Mouse (Mus musculus) midbrain, embryonic 15.5 days (tissue): Measurements from ENCODE around the gene Timp2. TPM values are rescaled to one million over a fixed set of nuclear protein-coding genes. Genes with fewer than 3 reads are reported as not detected.
"Not testable (repeated sequence)": the region's sequence is repeated elsewhere in the genome, so short reads cannot be mapped to it uniquely, and the experiment has no call there.

Experiments used
- ATAC-seq: fragments of 200-750 bp; cut with Nextera tagmentation; replicated peaks from 2 replicates; pipeline ENCODE4 v1.8.0; 2017; ENCODE audit warnings: moderate TSS enrichment
- H3K27ac ChIP-seq: fragments of 300-500 bp; sonication (generic); 2 replicates; pipeline ENCODE4 v1.5.1; 2015; ENCODE audit warnings: mild to moderate bottlenecking, inconsistent platforms
- H3K27me3 ChIP-seq: fragments of 300-500 bp; sonication (generic); replicated peaks from 2 replicates; pipeline ENCODE4 v1.6.1; 2015; ENCODE audit warnings: inconsistent platforms
- H3K36me3 ChIP-seq: fragments of 300-500 bp; sonication (generic); replicated peaks from 2 replicates; pipeline ENCODE4 v1.6.1; 2015; ENCODE audit warnings: inconsistent platforms
- H3K4me1 ChIP-seq: fragments of 300-500 bp; sonication (generic); 2 replicates; pipeline ENCODE4 v1.6.1; 2015; ENCODE audit warnings: inconsistent platforms
- H3K4me2 ChIP-seq: fragments of 300-500 bp; sonication (generic); 2 replicates; pipeline ENCODE4 v1.6.1; 2015; ENCODE audit warnings: inconsistent platforms, mild to moderate bottlenecking, moderate library complexity
- H3K4me3 ChIP-seq: fragments of 300-500 bp; sonication (generic); 2 replicates; pipeline ENCODE4 v1.5.1; 2015; ENCODE audit warnings: mild to moderate bottlenecking, inconsistent platforms
- H3K9ac ChIP-seq: fragments of 300-500 bp; sonication (generic); 2 replicates; pipeline ENCODE4 v1.6.1; 2015; ENCODE audit warnings: mild to moderate bottlenecking, inconsistent platforms
- H3K9me3 ChIP-seq: fragments of 300-500 bp; sonication (generic); 2 replicates; pipeline ENCODE4 v1.6.1; 2016; ENCODE audit warnings: inconsistent platforms
- WGBS: fragments of 180-500 bp; shearing (Covaris S2); methylation state at CpG from one replicate; pipeline ENCODE4 v1.1.7; 2015; ENCODE audit warnings: mixed read lengths; 5-methylcytosine and 5-hydroxymethylcytosine counted together
- polyA plus RNA-seq: library from polyadenylated mRNA; unstranded; fragments of >200 nt; fragmentation: Nextera tagmentation; extraction: Ambion mirVana; gene quantifications from 2 replicates; pipeline ENCODE4 v1.2.1, GENCODE M21; 2015

Gene Timp2
- polyA plus RNA-seq, 1 experiment from 2014 or later, result 83.6 TPM

- no peak overlapping the region for H3K4me2 ChIP-seq
- no peak; the same call in 1 of the 2 replicates for ATAC-seq
- no peaks in the 10 kb centered on the region for H3K27me3 ChIP-seq
- H3K9ac ChIP-seq, result no peak overlapping the region
- no peaks in the 10 kb centered on the region for H3K9me3 ChIP-seq
- no peak overlapping the region for H3K4me3 ChIP-seq
- peaks cover 6% of the 10 kb centered on the region for H3K4me1 ChIP-seq
- no peaks in the 10 kb centered on the region for H3K36me3 ChIP-seq
- H3K27ac ChIP-seq, result no peak overlapping the region
- 51% methylated on average over 11 of the region's 11 CpGs for WGBS
These were observed 23.9 kb upstream of the Timp2 start for GRCm38 (mm10) chr11:118379251-118380009.

GRCm38 (mm10) chr11:118378656-118379055 is 23.1 kb upstream of the Timp2 start:
- H3K4me3 ChIP-seq, result no peak overlapping the region
- no peaks in the 10 kb centered on the region for H3K9me3 ChIP-seq
- WGBS, result 88% methylated on average over 6 of the region's 6 CpGs
- no peak overlapping the region for H3K9ac ChIP-seq
- H3K36me3 ChIP-seq, result no peaks in the 10 kb centered on the region
- H3K27ac ChIP-seq, result no peak overlapping the region
- peaks cover 6% of the 10 kb centered on the region for H3K4me1 ChIP-seq
- H3K4me2 ChIP-seq, result no peak overlapping the region
- no peak for ATAC-seq
- no peaks in the 10 kb centered on the region for H3K27me3 ChIP-seq

- H3K4me3 ChIP-seq, result not testable (repeated sequence)
These were observed 20.8 kb upstream of the Timp2 start for GRCm38 (mm10) chr11:118376323-118376722.

GRCm38 (mm10) chr11:118375881-118376280 is 20.3 kb upstream of the Timp2 start:
- no peaks in the 10 kb centered on the region for H3K9me3 ChIP-seq
- no peak overlapping the region for H3K4me3 ChIP-seq
- WGBS, result 86% methylated on average over 5 of the region's 5 CpGs
- no peaks in the 10 kb centered on the region for H3K36me3 ChIP-seq
- no peaks in the 10 kb centered on the region for H3K27me3 ChIP-seq
- no peak overlapping the region for H3K4me2 ChIP-seq
- H3K4me1 ChIP-seq, result peaks cover 6% of the 10 kb centered on the region
- ATAC-seq, result no peak
- no peak overlapping the region for H3K9ac ChIP-seq
- H3K27ac ChIP-seq, result no peak overlapping the region

More at GRCm38 (mm10) chr11:118376323-118376722, 20.8 kb upstream of the Timp2 start:
- not testable (repeated sequence) for H3K9ac ChIP-seq, ATAC-seq, H3K4me1 ChIP-seq, H3K4me2 ChIP-seq, H3K27ac ChIP-seq, H3K36me3 ChIP-seq, H3K27me3 ChIP-seq, H3K9me3 ChIP-seq

GRCm38 (mm10) chr11:118375461-118375860 is 19.9 kb upstream of the Timp2 start:
- H3K27ac ChIP-seq, result no peak overlapping the region
- WGBS, result 83% methylated on average over 8 of the region's 8 CpGs
- H3K4me1 ChIP-seq, result peaks cover 6% of the 10 kb centered on the region
- no peaks in the 10 kb centered on the region for H3K9me3 ChIP-seq
- no peaks in the 10 kb centered on the region for H3K36me3 ChIP-seq
- no peaks in the 10 kb centered on the region for H3K27me3 ChIP-seq
- no peak for ATAC-seq
- H3K9ac ChIP-seq, result no peak overlapping the region
- H3K4me3 ChIP-seq, result no peak overlapping the region
- no peak overlapping the region for H3K4me2 ChIP-seq

- H3K4me1 ChIP-seq, result peaks cover 6% of the 10 kb centered on the region
- H3K27me3 ChIP-seq, result no peaks in the 10 kb centered on the region
- H3K36me3 ChIP-seq, result no peaks in the 10 kb centered on the region
- H3K4me3 ChIP-seq, result no peak overlapping the region
- H3K9ac ChIP-seq, result no peak overlapping the region
- no peak overlapping the region for H3K27ac ChIP-seq
- no peak overlapping the region for H3K4me2 ChIP-seq
- H3K9me3 ChIP-seq, result no peaks in the 10 kb centered on the region
- ATAC-seq, result no peak
These were observed 19.5 kb upstream of the Timp2 start for GRCm38 (mm10) chr11:118375006-118375405.

GRCm38 (mm10) chr11:118374506-118374905 is 19.0 kb upstream of the Timp2 start:
- no peak for ATAC-seq
- Histone ChIP-seq H3K36me3 (no peaks in the 10 kb centered on the region), H3K4me1 (peaks cover 6% of the 10 kb centered on the region), H3K27ac (no peak overlapping the region), H3K4me2 (no peak overlapping the region), H3K27me3 (no peaks in the 10 kb centered on the region), H3K9ac (no peak overlapping the region), H3K4me3 (no peak overlapping the region), H3K9me3 (no peaks in the 10 kb centered on the region)
- WGBS, result 69% methylated on average over 5 of the region's 5 CpGs

- Histone ChIP-seq H3K27ac (no peak overlapping the region), H3K4me1 (peaks cover 6% of the 10 kb centered on the region), H3K36me3 (no peaks in the 10 kb centered on the region), H3K27me3 (no peaks in the 10 kb centered on the region), H3K4me3 (no peak overlapping the region), H3K9ac (no peak overlapping the region), H3K4me2 (no peak overlapping the region), H3K9me3 (no peaks in the 10 kb centered on the region)
- WGBS, result 49% methylated on average over 7 of the region's 7 CpGs
- no peak for ATAC-seq
These were observed 17.1 kb upstream of the Timp2 start for GRCm38 (mm10) chr11:118372641-118373040.

- 83% methylated on average over 7 of the region's 7 CpGs for WGBS
- Histone ChIP-seq H3K9ac (no peak overlapping the region), H3K36me3 (no peaks in the 10 kb centered on the region), H3K4me1 (peaks cover 6% of the 10 kb centered on the region), H3K27ac (no peak overlapping the region), H3K4me3 (no peak overlapping the region), H3K4me2 (no peak overlapping the region), H3K9me3 (no peaks in the 10 kb centered on the region), H3K27me3 (no peaks in the 10 kb centered on the region)
- ATAC-seq, result no peak
These were observed 16.3 kb upstream of the Timp2 start for GRCm38 (mm10) chr11:118371876-118372275.

- no peaks in the 10 kb centered on the region for H3K36me3 ChIP-seq
- no peak for ATAC-seq
- H3K27me3 ChIP-seq, result no peaks in the 10 kb centered on the region
- H3K4me1 ChIP-seq, result no peaks in the 10 kb centered on the region
- no peak overlapping the region for H3K9ac ChIP-seq
- 80% methylated on average over 8 of the region's 8 CpGs for WGBS
- H3K27ac ChIP-seq, result no peak overlapping the region
- H3K4me3 ChIP-seq, result no peak overlapping the region
- H3K9me3 ChIP-seq, result no peaks in the 10 kb centered on the region
- no peak overlapping the region for H3K4me2 ChIP-seq
These were observed 14.1 kb upstream of the Timp2 start for GRCm38 (mm10) chr11:118369657-118370056.

- H3K4me2 ChIP-seq, result no peak overlapping the region
- no peak overlapping the region for H3K9ac ChIP-seq
- H3K9me3 ChIP-seq, result no peaks in the 10 kb centered on the region
- no peak overlapping the region for H3K4me3 ChIP-seq
- no peaks in the 10 kb centered on the region for H3K27me3 ChIP-seq
- H3K27ac ChIP-seq, result no peak overlapping the region
- no peaks in the 10 kb centered on the region for H3K4me1 ChIP-seq
- WGBS, result 85% methylated on average over 5 of the region's 5 CpGs
- ATAC-seq, result no peak
- no peaks in the 10 kb centered on the region for H3K36me3 ChIP-seq
These were observed 13.7 kb upstream of the Timp2 start for GRCm38 (mm10) chr11:118369251-118369650.

GRCm38 (mm10) chr11:118368330-118368729 is 12.8 kb upstream of the Timp2 start:
- no peak overlapping the region for H3K4me2 ChIP-seq
- no peaks in the 10 kb centered on the region for H3K36me3 ChIP-seq
- no peak overlapping the region for H3K9ac ChIP-seq
- H3K4me1 ChIP-seq, result peaks cover 4% of the 10 kb centered on the region
- H3K27me3 ChIP-seq, result no peaks in the 10 kb centered on the region
- no peaks in the 10 kb centered on the region for H3K9me3 ChIP-seq
- H3K4me3 ChIP-seq, result no peak overlapping the region
- H3K27ac ChIP-seq, result no peak overlapping the region
- ATAC-seq, result no peak
- whole genome bisulfite sequencing, result 58% methylated on average over 3 of the region's 3 CpGs

- H3K27me3 ChIP-seq, result no peaks in the 10 kb centered on the region
- no peak overlapping the region for H3K27ac ChIP-seq
- H3K4me3 ChIP-seq, result no peak overlapping the region
- H3K4me1 ChIP-seq, result peaks cover 12% of the 10 kb centered on the region
- H3K36me3 ChIP-seq, result no peaks in the 10 kb centered on the region
- H3K9me3 ChIP-seq, result no peaks in the 10 kb centered on the region
- H3K4me2 ChIP-seq, result no peak overlapping the region
- WGBS, result 81% methylated on average over 8 of the region's 8 CpGs
- no peak for ATAC-seq
- H3K9ac ChIP-seq, result no peak overlapping the region
These were observed 11.0 kb upstream of the Timp2 start for GRCm38 (mm10) chr11:118366559-118366958.
